Mouse (Mus musculus): ENCODE results near the gene Tnfrsf21. TPM values are rescaled to one million over a fixed set of nuclear protein-coding genes. Genes with fewer than 3 reads are reported as not detected.

Gene Tnfrsf21
- polyA plus RNA-seq, 1 experiment, result 17.9 TPM

DNA sequence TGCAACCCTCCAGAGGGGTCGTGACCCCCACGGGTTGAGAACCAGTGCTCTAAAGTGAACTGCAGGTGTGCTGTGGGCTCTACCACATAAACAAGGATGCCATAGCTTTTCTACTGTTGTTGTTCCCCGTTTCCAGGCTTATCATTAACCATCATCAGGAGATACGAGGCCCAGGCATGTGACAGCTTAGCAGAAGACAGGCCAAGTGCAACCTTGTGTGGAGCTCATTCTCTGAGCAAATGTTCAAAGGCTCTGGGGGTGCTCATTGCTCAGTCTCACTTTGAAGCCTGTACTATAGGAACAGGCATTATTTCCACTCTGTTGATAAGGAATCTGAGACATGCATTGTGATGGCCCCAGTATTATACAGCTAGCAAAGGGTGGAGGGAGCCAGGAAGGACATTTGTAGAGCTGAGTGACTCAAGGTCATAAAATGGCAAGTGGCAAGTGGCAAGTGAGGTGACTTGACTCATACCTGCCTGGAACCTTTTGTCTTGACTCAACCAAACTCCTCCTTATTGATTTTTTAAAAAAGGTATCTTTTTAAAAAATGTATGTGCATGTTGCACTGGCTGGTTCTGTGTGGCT is 80.8 kb downstream of the Tnfrsf21 start:
- H3K27ac ChIP-seq (ENCODE audit: control insufficient read depth, insufficient read depth, low read length), result no peak overlapping the region
- 61% methylated on average over 4 of the region's 4 CpGs for WGBS
- no peaks in the 10 kb centered on the region for H3K4me1 ChIP-seq (replicated peaks; ENCODE audit: control insufficient read depth, insufficient read depth, low read length)
- TF ChIP-seq POLR2A (IDR thresholded peaks at IDR 0.05; ENCODE audit: control insufficient read depth, extremely low read depth, insufficient read depth, low read length, poor library complexity) (no peak), CTCF (IDR thresholded peaks at IDR 0.05; ENCODE audit: borderline replicate concordance, control insufficient read depth, extremely low read depth, insufficient read depth, low read length, poor library complexity) (no peak)
- no peak overlapping the region for H3K4me3 ChIP-seq (ENCODE audit: control insufficient read depth, insufficient read depth, low read length)
- no peak for DNase-seq
- no peaks in the 10 kb centered on the region for H3K36me3 ChIP-seq (ENCODE audit: control insufficient read depth, insufficient read depth, low read length)
- H3K27me3 ChIP-seq (ENCODE audit: control insufficient read depth, insufficient read depth, low read length), result no peaks in the 10 kb centered on the region

DNA sequence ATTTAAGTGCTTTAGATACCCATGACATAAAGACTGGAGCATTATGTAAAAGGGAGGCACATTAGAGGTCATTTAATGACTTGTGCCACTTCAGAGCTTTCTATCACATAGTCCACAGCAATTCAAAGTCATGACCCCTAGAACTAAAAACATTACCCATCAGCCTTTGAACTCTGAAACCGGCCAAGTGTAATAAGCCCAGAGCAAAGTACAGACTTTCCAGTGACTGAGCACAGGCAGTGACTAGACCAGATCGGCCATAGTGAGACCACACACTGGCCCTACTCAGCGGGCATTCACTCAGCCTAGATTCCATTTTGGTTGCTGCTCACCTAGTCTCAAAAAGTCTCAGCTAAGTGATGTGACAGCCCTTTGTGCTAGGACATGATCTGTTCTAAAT is 89.8 kb downstream of the Tnfrsf21 start:
- Histone ChIP-seq H3K4me3 (ENCODE audit: control insufficient read depth, insufficient read depth, low read length) (no peak overlapping the region), H3K27me3 (ENCODE audit: control insufficient read depth, insufficient read depth, low read length) (no peaks in the 10 kb centered on the region), H3K4me1 (replicated peaks; ENCODE audit: control insufficient read depth, insufficient read depth, low read length) (no peaks in the 10 kb centered on the region), H3K36me3 (ENCODE audit: control insufficient read depth, insufficient read depth, low read length) (no peaks in the 10 kb centered on the region), H3K27ac (ENCODE audit: control insufficient read depth, insufficient read depth, low read length) (no peak overlapping the region)
- no peak for DNase-seq
- TF ChIP-seq CTCF (IDR thresholded peaks at IDR 0.05; ENCODE audit: borderline replicate concordance, control insufficient read depth, extremely low read depth, insufficient read depth, low read length, poor library complexity), result no peak
- TF ChIP-seq POLR2A (IDR thresholded peaks at IDR 0.05; ENCODE audit: control insufficient read depth, extremely low read depth, insufficient read depth, low read length, poor library complexity), result no peak
- WGBS, result 92% methylated on average over 3 of the region's 3 CpGs

DNA sequence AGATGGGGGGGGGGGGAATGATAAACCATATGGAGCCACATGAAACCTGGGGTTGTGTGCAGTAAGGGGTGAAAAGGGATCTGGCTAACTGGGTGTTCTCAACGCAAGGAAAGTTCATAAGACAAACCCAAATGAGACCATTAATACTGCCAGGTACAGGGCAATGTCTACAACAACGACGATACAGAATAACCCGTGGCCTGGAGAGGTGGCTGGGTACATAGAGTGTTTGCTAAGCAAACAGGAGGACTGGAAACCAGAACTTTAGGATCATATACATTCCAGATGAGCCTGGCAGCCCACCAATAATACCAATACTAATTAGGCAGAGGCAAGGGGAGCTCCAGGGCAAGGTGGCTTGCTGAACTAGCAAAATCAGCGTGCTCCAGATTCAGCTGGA is 91.0 kb downstream of the Tnfrsf21 start:
- TF ChIP-seq POLR2A (IDR thresholded peaks at IDR 0.05; ENCODE audit: control insufficient read depth, extremely low read depth, insufficient read depth, low read length, poor library complexity), result no peak
- TF ChIP-seq CTCF (IDR thresholded peaks at IDR 0.05; ENCODE audit: borderline replicate concordance, control insufficient read depth, extremely low read depth, insufficient read depth, low read length, poor library complexity), result no peak
- Histone ChIP-seq H3K27ac (ENCODE audit: control insufficient read depth, insufficient read depth, low read length) (no peak overlapping the region), H3K27me3 (ENCODE audit: control insufficient read depth, insufficient read depth, low read length) (no peaks in the 10 kb centered on the region), H3K4me1 (replicated peaks; ENCODE audit: control insufficient read depth, insufficient read depth, low read length) (no peaks in the 10 kb centered on the region), H3K36me3 (ENCODE audit: control insufficient read depth, insufficient read depth, low read length) (no peaks in the 10 kb centered on the region), H3K4me3 (ENCODE audit: control insufficient read depth, insufficient read depth, low read length) (no peak overlapping the region)
- DNase-seq, result no peak
- 99% methylated on average over 5 of the region's 5 CpGs for WGBS

DNA sequence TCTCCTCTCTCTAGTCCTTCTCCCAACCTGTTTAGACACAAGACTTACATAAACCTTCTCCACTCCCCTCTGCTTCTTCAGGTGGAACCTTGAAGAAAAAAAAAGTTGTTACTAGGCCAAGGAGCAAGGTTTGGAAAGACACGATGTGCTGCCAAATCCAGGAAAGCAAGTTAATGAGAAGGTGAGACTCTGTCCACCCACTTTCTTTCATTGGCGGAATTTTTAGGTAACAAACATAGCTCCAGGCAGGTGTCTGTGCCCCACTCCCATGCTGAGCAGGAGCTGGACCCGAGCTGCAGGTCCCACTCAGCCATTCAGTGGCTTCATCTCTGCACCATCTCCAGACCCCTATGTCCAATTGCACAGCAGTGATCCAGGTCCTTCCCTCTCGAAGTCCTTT is 93.1 kb downstream of the Tnfrsf21 start:
- 88% methylated on average over 4 of the region's 4 CpGs for WGBS
- TF ChIP-seq CTCF (IDR thresholded peaks at IDR 0.05; ENCODE audit: borderline replicate concordance, control insufficient read depth, extremely low read depth, insufficient read depth, low read length, poor library complexity) (no peak), POLR2A (IDR thresholded peaks at IDR 0.05; ENCODE audit: control insufficient read depth, extremely low read depth, insufficient read depth, low read length, poor library complexity) (no peak)
- DNase-seq, result no peak
- no peaks in the 10 kb centered on the region for H3K36me3 ChIP-seq (ENCODE audit: control insufficient read depth, insufficient read depth, low read length)
- H3K4me3 ChIP-seq (ENCODE audit: control insufficient read depth, insufficient read depth, low read length), result no peak overlapping the region
- H3K27ac ChIP-seq (ENCODE audit: control insufficient read depth, insufficient read depth, low read length), result no peak overlapping the region
- no peaks in the 10 kb centered on the region for H3K4me1 ChIP-seq (replicated peaks; ENCODE audit: control insufficient read depth, insufficient read depth, low read length)
- H3K27me3 ChIP-seq (ENCODE audit: control insufficient read depth, insufficient read depth, low read length), result no peaks in the 10 kb centered on the region

DNA sequence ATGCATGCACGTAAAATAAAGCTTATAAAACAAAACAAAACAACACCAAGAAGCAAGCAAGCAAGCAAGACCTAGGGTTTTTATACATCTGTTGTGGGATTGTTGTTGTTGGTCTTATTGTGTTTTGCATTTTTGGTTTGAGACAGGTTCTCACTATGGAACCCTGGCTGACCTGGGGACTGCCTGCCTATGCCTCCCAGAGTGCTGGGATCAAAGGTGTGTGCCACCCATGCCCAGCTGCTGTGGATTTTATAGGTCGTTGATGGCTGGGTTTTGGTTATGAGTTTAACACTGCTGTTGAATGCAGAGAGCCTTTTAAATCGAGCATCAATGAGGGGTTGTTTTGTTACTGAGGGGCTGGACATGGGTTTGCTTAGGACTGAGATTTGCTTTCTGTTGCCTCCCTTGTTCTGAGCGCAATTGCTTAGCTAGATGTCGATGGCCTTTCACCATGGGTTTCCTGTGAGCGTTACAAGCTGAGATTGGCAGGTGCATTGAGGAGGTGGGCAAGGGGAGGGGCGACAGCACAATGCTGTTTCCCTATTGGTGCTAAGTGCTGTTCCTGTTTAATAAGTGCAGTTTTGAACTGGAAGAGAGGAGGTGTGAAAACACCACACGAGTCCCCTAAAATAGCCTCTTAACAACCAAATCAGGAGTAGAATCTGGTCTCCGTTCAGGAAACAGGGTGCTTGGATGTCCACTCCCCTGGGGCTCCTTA is 94.0 kb downstream of the Tnfrsf21 start:
- 84% methylated on average over 9 of the region's 9 CpGs for WGBS
- Histone ChIP-seq H3K27me3 (ENCODE audit: control insufficient read depth, insufficient read depth, low read length) (no peaks in the 10 kb centered on the region), H3K4me1 (replicated peaks; ENCODE audit: control insufficient read depth, insufficient read depth, low read length) (no peaks in the 10 kb centered on the region), H3K27ac (ENCODE audit: control insufficient read depth, insufficient read depth, low read length) (no peak overlapping the region), H3K4me3 (ENCODE audit: control insufficient read depth, insufficient read depth, low read length) (no peak overlapping the region), H3K36me3 (ENCODE audit: control insufficient read depth, insufficient read depth, low read length) (no peaks in the 10 kb centered on the region)
- TF ChIP-seq POLR2A (IDR thresholded peaks at IDR 0.05; ENCODE audit: control insufficient read depth, extremely low read depth, insufficient read depth, low read length, poor library complexity) (no peak), CTCF (IDR thresholded peaks at IDR 0.05; ENCODE audit: borderline replicate concordance, control insufficient read depth, extremely low read depth, insufficient read depth, low read length, poor library complexity) (no peak)
- DNase-seq, result no peak

DNA sequence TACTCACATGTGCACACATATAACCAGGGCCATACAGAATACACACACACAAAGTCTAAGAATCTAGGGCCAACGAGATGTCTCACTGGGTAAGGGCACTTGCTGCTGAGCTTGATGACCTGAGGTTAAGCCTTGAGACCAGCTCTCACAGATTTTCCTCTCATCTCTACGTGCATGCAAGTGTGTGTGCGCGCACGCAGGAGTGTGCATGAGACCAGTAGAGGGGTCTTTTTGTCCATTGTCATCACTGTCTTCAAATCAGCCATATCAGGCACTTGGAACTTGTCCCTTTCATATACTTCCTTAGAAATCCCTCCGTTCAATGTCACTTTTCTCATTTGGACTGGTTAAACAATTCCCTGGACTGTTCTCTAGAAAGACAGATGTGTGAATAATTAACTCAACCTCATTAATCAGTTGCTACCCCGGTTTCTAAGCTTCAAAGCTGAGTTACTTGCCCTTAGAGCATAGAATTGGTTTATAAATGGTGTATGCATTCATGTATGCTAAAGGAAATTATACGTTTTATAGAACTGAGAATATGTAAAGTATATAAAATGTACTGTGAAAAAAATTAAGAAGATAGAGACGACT is 97.1 kb downstream of the Tnfrsf21 start:
- H3K27me3 ChIP-seq (ENCODE audit: control insufficient read depth, insufficient read depth, low read length), result no peaks in the 10 kb centered on the region
- WGBS, result 93% methylated on average over 9 of the region's 9 CpGs
- H3K4me3 ChIP-seq (ENCODE audit: control insufficient read depth, insufficient read depth, low read length), result no peak overlapping the region
- no peak for TF ChIP-seq CTCF (IDR thresholded peaks at IDR 0.05; ENCODE audit: borderline replicate concordance, control insufficient read depth, extremely low read depth, insufficient read depth, low read length, poor library complexity)
- no peak for TF ChIP-seq POLR2A (IDR thresholded peaks at IDR 0.05; ENCODE audit: control insufficient read depth, extremely low read depth, insufficient read depth, low read length, poor library complexity)
- H3K4me1 ChIP-seq (replicated peaks; ENCODE audit: control insufficient read depth, insufficient read depth, low read length), result no peaks in the 10 kb centered on the region
- no peak overlapping the region for H3K27ac ChIP-seq (ENCODE audit: control insufficient read depth, insufficient read depth, low read length)
- no peak for DNase-seq
- H3K36me3 ChIP-seq (ENCODE audit: control insufficient read depth, insufficient read depth, low read length), result no peaks in the 10 kb centered on the region
